Mouse (Mus musculus) right cerebral cortex, postnatal 36 days (tissue): Measurements from ENCODE around the gene Tspan2.

Experiments used
- DNase-seq, 2 experiments: peaks; one replicate each; pipeline ENCODE4 v3.0.0; 2022; ENCODE audit warnings: low spot score in 2 of 2, mixed read lengths in 1 of 2

Gene Tspan2

GRCm38 (mm10) chr3:102763713-102764400, 29.5 kb downstream of the Tspan2 start:
- no peak for DNase-seq

GRCm38 (mm10) chr3:102764850-102765249, 30.5 kb downstream of the Tspan2 start:
- no peak for DNase-seq

- DNase-seq, result no peak
Measured at GRCm38 (mm10) chr3:102773018-102773417, 38.7 kb downstream of the Tspan2 start.

GRCm38 (mm10) chr3:102782618-102783017, 48.3 kb downstream of the Tspan2 start, which contains the start of gene Tshb:
Tshb (minus strand) TSS chr3:102782718.
- no peak for DNase-seq

- no peak for DNase-seq
Measured at GRCm38 (mm10) chr3:102787369-102787768, 53.0 kb downstream of the Tspan2 start.

DNA sequence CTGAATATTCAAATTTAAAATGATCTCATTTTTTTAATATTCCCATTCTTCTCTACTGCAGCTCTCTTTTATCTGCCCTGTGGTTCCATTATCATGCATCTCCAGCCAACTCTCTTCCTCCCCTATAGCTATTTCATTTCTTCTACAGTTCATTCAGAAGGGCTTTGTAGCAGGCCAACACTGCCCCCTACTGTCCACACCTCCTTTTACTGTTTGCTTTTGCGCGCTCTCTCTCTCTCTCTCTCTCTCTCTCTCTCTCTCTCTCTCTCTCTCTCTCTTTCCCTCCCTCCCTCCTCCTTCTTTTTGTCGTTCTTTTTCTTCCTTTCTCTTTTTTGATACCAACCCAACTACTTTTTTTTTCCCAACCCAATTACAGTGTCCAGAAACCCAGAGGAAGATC, 69.6 kb downstream of the Tspan2 start:
- DNase-seq, result peak; percentile 50 to 53

DNA sequence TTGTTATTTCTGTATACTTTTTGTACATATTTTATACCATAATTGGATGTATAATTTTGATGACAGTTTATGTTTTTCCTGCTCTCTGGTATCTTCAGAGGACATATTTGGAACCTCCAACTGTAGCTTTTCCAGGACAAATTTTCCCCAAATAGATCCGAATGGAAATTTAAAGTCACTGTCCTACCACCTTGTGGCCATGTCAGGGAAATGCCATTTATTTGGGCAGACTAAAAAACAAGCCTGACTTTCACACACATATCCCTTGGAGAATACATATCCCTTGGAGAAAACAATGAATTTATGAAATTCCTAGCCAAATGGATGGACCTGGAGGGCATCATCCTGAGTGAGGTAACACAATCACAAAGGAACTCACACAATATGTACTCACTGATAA, 108.1 kb downstream of the Tspan2 start:
- no peak for DNase-seq

- DNase-seq, result no peak
Measured at GRCm38 (mm10) chr3:102848661-102849060, 114.3 kb downstream of the Tspan2 start.
